Comparison of ENCODE assay signal across 8 mouse cellular contexts in the genomic region with DNA sequence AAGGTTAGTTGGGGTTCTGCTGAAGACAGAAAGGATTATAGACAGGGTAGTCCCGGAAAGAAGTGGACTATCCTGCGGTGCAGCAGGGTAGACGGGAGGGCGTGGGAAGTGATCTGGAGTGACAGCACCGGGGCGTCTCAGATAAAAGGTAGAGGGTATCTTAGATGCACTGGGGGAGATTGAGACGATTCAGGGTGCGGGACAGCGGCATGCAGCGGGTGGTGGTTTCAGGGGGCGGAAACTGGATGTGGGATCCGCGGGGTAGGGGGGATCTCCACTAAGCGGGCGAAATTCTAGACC. TPM values are rescaled to one million over a fixed set of nuclear protein-coding genes. Genes with fewer than 3 reads are reported as not detected.
A peak's percentile ranks its signal among the peaks of the same experiment; 100 is the strongest.
DNase-seq lines count a peak whose midpoint lies in the region; ATAC-seq and TF ChIP-seq lines count a peak whose summit lies in the region.

No protein-coding gene starts in this region.

- peak; percentile 5; the same call in 1 of the 2 replicates for ATAC-seq in neural tube, embryonic 11.5 days (ENCODE audit: insufficient read depth, low FRiP score, low TSS enrichment)
- peak; percentile 7; the same call in 1 of the 2 replicates for ATAC-seq in heart, postnatal 0 days (ENCODE audit: insufficient read depth, low read depth)

- DNase-seq in neural tube, embryonic 11.5 days (ENCODE audit: low spot score) = no peak
- no peak for DNase-seq in neural tube, embryonic 10.5 days (ENCODE audit: extremely low spot score, low spot score)
- DNase-seq in c-Kit-positive CD71-positive TER-119-negative erythroid progenitor cells, embryonic 14.5 days (ENCODE audit: low read depth) = peak; percentile 54
- DNase-seq in heart, postnatal 0 days (ENCODE audit: low spot score) = no peak
- no peak for DNase-seq in urinary bladder, postnatal 10 days (ENCODE audit: low spot score)
- no peak for DNase-seq in left cerebral cortex, adult 8-10 months (ENCODE audit: low spot score in 2 of 2)
- DNase-seq in layer of hippocampus, postnatal 10 days (ENCODE audit: low spot score in 2 of 2) = no peak

- H3K27ac ChIP-seq in neural tube, embryonic 11.5 days (ENCODE audit: low read depth, low read length) = peak overlapping the region; percentile 44; the same call in 1 of the 2 replicates
- peak overlapping the region; percentile 95 for H3K27ac ChIP-seq in heart, postnatal 0 days (ENCODE audit: low read depth)
- peak overlapping the region; percentile 52 for H3K27ac ChIP-seq in macrophage

- peak overlapping the region; percentile 81 for H3K4me3 ChIP-seq in neural tube, embryonic 11.5 days (ENCODE audit: low read depth, low read length)
- H3K4me3 ChIP-seq in heart, postnatal 0 days (ENCODE audit: low read depth, low read length) = peak overlapping the region; percentile 91
- peak overlapping the region; percentile 73 for H3K4me3 ChIP-seq in macrophage (ENCODE audit: inconsistent target)

- no peak for TF ChIP-seq EP300 in heart, postnatal 0 days (IDR thresholded peaks at IDR 0.05; ENCODE audit: low read depth)

- no peak for TF ChIP-seq CTCF in heart, postnatal 0 days (IDR thresholded peaks at IDR 0.05; ENCODE audit: low read depth)

- H3K9me3 ChIP-seq in neural tube, embryonic 11.5 days (ENCODE audit: control insufficient read depth, low read length) = no peaks in the 10 kb centered on the region
- no peaks in the 10 kb centered on the region for H3K9me3 ChIP-seq in heart, postnatal 0 days (replicated peaks; ENCODE audit: control insufficient read depth, low read length)

- H3K4me2 ChIP-seq in neural tube, embryonic 11.5 days (ENCODE audit: low read depth) = peak overlapping the region; percentile 86
- peak overlapping the region; percentile 76 for H3K4me2 ChIP-seq in heart, postnatal 0 days (ENCODE audit: low read depth, low read length)

- H3K9ac ChIP-seq in neural tube, embryonic 11.5 days (ENCODE audit: low read length) = peak overlapping the region; percentile 81
- peak overlapping the region; percentile 93 for H3K9ac ChIP-seq in heart, postnatal 0 days (replicated peaks; ENCODE audit: low read depth, low read length)

- peaks cover 46% of the 10 kb centered on the region for H3K79me2 ChIP-seq in macrophage (ENCODE audit: inconsistent target)

- H3K36me3 ChIP-seq in neural tube, embryonic 11.5 days (ENCODE audit: control insufficient read depth, insufficient read depth, low read length) = peaks cover 6% of the 10 kb centered on the region; the same call in 1 of the 2 replicates
- H3K36me3 ChIP-seq in heart, postnatal 0 days (replicated peaks; ENCODE audit: control insufficient read depth, insufficient read depth, low read length) = peaks cover 16% of the 10 kb centered on the region
- H3K36me3 ChIP-seq in macrophage (ENCODE audit: inconsistent target) = peaks cover 5% of the 10 kb centered on the region; the same call in 1 of the 2 replicates

- H3K4me1 ChIP-seq in neural tube, embryonic 11.5 days (ENCODE audit: control insufficient read depth, insufficient read depth, low read length) = peaks cover 10% of the 10 kb centered on the region
- H3K4me1 ChIP-seq in heart, postnatal 0 days (ENCODE audit: control insufficient read depth, insufficient read depth) = peaks cover 27% of the 10 kb centered on the region; the same call in 1 of the 2 replicates

- WGBS in neural tube, embryonic 11.5 days = under 1% methylated on average over 15 of the region's 15 CpGs
- 1% methylated on average over 15 of the region's 15 CpGs for WGBS in heart, postnatal 0 days
- under 1% methylated on average over 15 of the region's 15 CpGs for WGBS in macrophage (ENCODE audit: missing documents)

- no peaks in the 10 kb centered on the region for H3K27me3 ChIP-seq in neural tube, embryonic 11.5 days (ENCODE audit: control insufficient read depth, insufficient read depth, low read length)
- no peaks in the 10 kb centered on the region for H3K27me3 ChIP-seq in heart, postnatal 0 days (ENCODE audit: control insufficient read depth, insufficient read depth, low read length)

RNA-seq across cellular contexts. Expression of a gene that starts 0.4 kb away (rescaled TPM):
- polyA plus RNA-seq in neural tube, embryonic 11.5 days (2014; fragmentation: Nextera tagmentation; extraction: Ambion mirVana) = 213 and 214 TPM in 2 replicates
- 434 and 667 TPM in 2 replicates for total RNA-seq in heart, postnatal 0 days (2014; rRNA removed; ENCODE audit: low replicate concordance)
- 1,293 and 1,354 TPM in 2 replicates for polyA plus RNA-seq in heart, postnatal 0 days (2015; fragmentation: Nextera tagmentation; extraction: Ambion mirVana)
- 10 to 100 TPM in 16 of 26 experiments, 1 to 10 TPM in 9, not detected in 1; 2.8 to 47.0 (median 13.3) TPM for total RNA-seq in macrophage (2018; cell fraction: chromatin; rRNA removed)
- 100 to 1,000 TPM in 20 of 26 experiments, 10 to 100 TPM in 6; 88.8 to 161 (median 114) TPM for total RNA-seq in macrophage (2018; cell fraction: cytosol; rRNA removed)
- 10 to 100 TPM; 13.9 to 49.7 (median 27.9) TPM for total RNA-seq in macrophage (2018; cell fraction: nucleus; rRNA removed)
- 128 to 178 TPM (median 156 TPM) in 3 replicates for polyA plus RNA-seq in macrophage (2018)
- 100 to 1,000 TPM; 208 to 258 (median 238) TPM for total RNA-seq in left cerebral cortex, adult 8-10 months (2022)
- total RNA-seq in layer of hippocampus, postnatal 10 days (2021) = 100 to 1,000 TPM; 180 to 197 TPM

RNA-seq across cellular contexts. Expression of a gene that starts 3.8 kb away (rescaled TPM):
- polyA plus RNA-seq in neural tube, embryonic 11.5 days (2014; fragmentation: Nextera tagmentation; extraction: Ambion mirVana) = not detected in 2 replicates
- 0.54 and 2.1 TPM in 2 replicates for total RNA-seq in heart, postnatal 0 days (2014; rRNA removed; ENCODE audit: low replicate concordance)
- 7.2 TPM in 2 replicates for polyA plus RNA-seq in heart, postnatal 0 days (2015; fragmentation: Nextera tagmentation; extraction: Ambion mirVana)
- not detected for total RNA-seq in macrophage (2018; cell fraction: chromatin; rRNA removed)
- under 1 TPM in 3 of 26 experiments, not detected in 23; 0.17 to 0.22 (median 0.20) TPM for total RNA-seq in macrophage (2018; cell fraction: cytosol; rRNA removed)
- total RNA-seq in macrophage (2018; cell fraction: nucleus; rRNA removed) = under 1 TPM in 1 of 26 experiments, not detected in 25; 0.75 TPM
- polyA plus RNA-seq in macrophage (2018) = not detected in 3 replicates
- total RNA-seq in left cerebral cortex, adult 8-10 months (2022) = under 1 TPM; 0.36 to 0.94 (median 0.43) TPM
- total RNA-seq in layer of hippocampus, postnatal 10 days (2021) = under 1 TPM; 0.53 to 0.62 TPM

RNA-seq across cellular contexts. Expression of a gene that starts 5.9 kb away (rescaled TPM):
- polyA plus RNA-seq in neural tube, embryonic 11.5 days (2014; fragmentation: Nextera tagmentation; extraction: Ambion mirVana) = 1,370 and 1,378 TPM in 2 replicates
- 2,967 and 2,982 TPM in 2 replicates for total RNA-seq in heart, postnatal 0 days (2014; rRNA removed; ENCODE audit: low replicate concordance)
- polyA plus RNA-seq in heart, postnatal 0 days (2015; fragmentation: Nextera tagmentation; extraction: Ambion mirVana) = 722 and 767 TPM in 2 replicates
- total RNA-seq in macrophage (2018; cell fraction: chromatin; rRNA removed) = 100 to 1,000 TPM in 22 of 26 experiments, 10 to 100 TPM in 4; 81.2 to 406 (median 129) TPM
- total RNA-seq in macrophage (2018; cell fraction: cytosol; rRNA removed) = 1,000 to 10,000 TPM in 13 of 26 experiments, 100 to 1,000 TPM in 13; 642 to 1,364 (median 989) TPM
- 100 to 1,000 TPM; 194 to 490 (median 261) TPM for total RNA-seq in macrophage (2018; cell fraction: nucleus; rRNA removed)
- 612 to 1,759 TPM (median 1,226 TPM) in 3 replicates for polyA plus RNA-seq in macrophage (2018)
- total RNA-seq in left cerebral cortex, adult 8-10 months (2022) = 100 to 1,000 TPM; 270 to 312 (median 290) TPM
- 100 to 1,000 TPM; 563 to 651 TPM for total RNA-seq in layer of hippocampus, postnatal 10 days (2021)

RNA-seq across cellular contexts. Expression of a gene that starts 6.0 kb away (rescaled TPM):
- polyA plus RNA-seq in neural tube, embryonic 11.5 days (2014; fragmentation: Nextera tagmentation; extraction: Ambion mirVana) = 0.57 TPM in 1 of 2 replicates, not detected in the other
- 6.5 TPM in 1 of 2 replicates, not detected in the other for total RNA-seq in heart, postnatal 0 days (2014; rRNA removed; ENCODE audit: low replicate concordance)
- polyA plus RNA-seq in heart, postnatal 0 days (2015; fragmentation: Nextera tagmentation; extraction: Ambion mirVana) = not detected in 2 replicates
- 1 to 10 TPM in 1 of 26 experiments, under 1 TPM in 4, not detected in 21; 0.52 to 1.0 (median 0.70) TPM for total RNA-seq in macrophage (2018; cell fraction: chromatin; rRNA removed)
- not detected for total RNA-seq in macrophage (2018; cell fraction: cytosol; rRNA removed)
- 1 to 10 TPM in 2 of 26 experiments, under 1 TPM in 3, not detected in 21; 0.44 to 1.5 (median 0.57) TPM for total RNA-seq in macrophage (2018; cell fraction: nucleus; rRNA removed)
- polyA plus RNA-seq in macrophage (2018) = not detected in 3 replicates
- under 1 TPM in 1 of 4 experiments, not detected in 3; 0.37 TPM for total RNA-seq in left cerebral cortex, adult 8-10 months (2022)
- total RNA-seq in layer of hippocampus, postnatal 10 days (2021) = not detected

RNA-seq across cellular contexts. Expression of a gene that starts 12.6 kb away (rescaled TPM):
- 25.5 and 27.2 TPM in 2 replicates for polyA plus RNA-seq in neural tube, embryonic 11.5 days (2014; fragmentation: Nextera tagmentation; extraction: Ambion mirVana)
- total RNA-seq in heart, postnatal 0 days (2014; rRNA removed; ENCODE audit: low replicate concordance) = 28.5 and 41.1 TPM in 2 replicates
- polyA plus RNA-seq in heart, postnatal 0 days (2015; fragmentation: Nextera tagmentation; extraction: Ambion mirVana) = 48.7 and 55.7 TPM in 2 replicates
- 10 to 100 TPM in 16 of 26 experiments, 1 to 10 TPM in 10; 3.1 to 37.9 (median 16.7) TPM for total RNA-seq in macrophage (2018; cell fraction: chromatin; rRNA removed)
- 100 to 1,000 TPM; 180 to 290 (median 259) TPM for total RNA-seq in macrophage (2018; cell fraction: cytosol; rRNA removed)
- 10 to 100 TPM; 22.8 to 94.0 (median 54.0) TPM for total RNA-seq in macrophage (2018; cell fraction: nucleus; rRNA removed)
- polyA plus RNA-seq in macrophage (2018) = 145 to 266 TPM (median 156 TPM) in 3 replicates
- 10 to 100 TPM; 41.4 to 52.7 (median 44.7) TPM for total RNA-seq in left cerebral cortex, adult 8-10 months (2022)
- total RNA-seq in layer of hippocampus, postnatal 10 days (2021) = 10 to 100 TPM; 46.7 to 47.5 TPM

Comparison
In these comparisons a context has a peak if more than half of its experiments do, and no peak if none do; other contexts are left out.
1. H3K27ac ChIP-seq: peak in every context shown above with its lines; median percentile 95 in heart, postnatal 0 days; 52 in macrophage; 44 in neural tube, embryonic 11.5 days.